Mouse (Mus musculus) heart, embryonic 12.5 days (tissue): ENCODE results near the gene Pemt. TPM values are rescaled to one million over a fixed set of nuclear protein-coding genes. Genes with fewer than 3 reads are reported as not detected.

Source experiments
- ATAC-seq: fragments of 200-750 bp; cut with Nextera tagmentation; 2 replicates; pipeline ENCODE4 v1.8.0; 2017; ENCODE audit warnings: moderate TSS enrichment, moderate library complexity; ENCODE audit not compliant: insufficient number of reproducible peaks, low FRiP score
- H3K27ac ChIP-seq: fragments of 300-500 bp; sonication (generic); 2 replicates; pipeline ENCODE4 v1.5.1; 2016; ENCODE audit warnings: mild to moderate bottlenecking, moderate library complexity; ENCODE audit not compliant: poor library complexity, severe bottlenecking
- H3K27me3 ChIP-seq: fragments of 300-500 bp; sonication (generic); replicated peaks from 2 replicates; pipeline ENCODE4 v1.6.1; 2016; ENCODE audit warnings: mild to moderate bottlenecking, moderate library complexity
- H3K36me3 ChIP-seq: fragments of 300-500 bp; sonication (generic); 2 replicates; pipeline ENCODE4 v1.6.1; 2016; ENCODE audit warnings: mild to moderate bottlenecking, moderate library complexity
- H3K4me1 ChIP-seq: fragments of 300-500 bp; sonication (generic); replicated peaks from 2 replicates; pipeline ENCODE4 v1.6.1; 2016; ENCODE audit warnings: mild to moderate bottlenecking
- H3K4me2 ChIP-seq: fragments of 300-500 bp; sonication (generic); 2 replicates; pipeline ENCODE4 v1.6.1; 2016; ENCODE audit warnings: mild to moderate bottlenecking, moderate library complexity
- H3K4me3 ChIP-seq: fragments of 300-500 bp; sonication (generic); 2 replicates; pipeline ENCODE4 v1.5.1; 2016; ENCODE audit warnings: mild to moderate bottlenecking
- H3K9ac ChIP-seq: fragments of 300-500 bp; sonication (generic); 2 replicates; pipeline ENCODE4 v1.6.1; 2016; ENCODE audit warnings: mild to moderate bottlenecking, moderate library complexity
- H3K9me3 ChIP-seq: fragments of 300-500 bp; sonication (generic); replicated peaks from 2 replicates; pipeline ENCODE4 v1.6.1; 2016; ENCODE audit warnings: mild to moderate bottlenecking, moderate library complexity
- WGBS: fragments of 180-500 bp; shearing (Covaris S2); methylation state at CpG from one replicate; pipeline ENCODE4 v1.1.7; 2016; 5-methylcytosine and 5-hydroxymethylcytosine counted together
- polyA plus RNA-seq: library from polyadenylated mRNA; unstranded; fragments of >200 nt; fragmentation: Nextera tagmentation; extraction: Ambion mirVana; gene quantifications from 2 replicates; pipeline ENCODE4 v1.2.1, GENCODE M21; 2016

The Pemt gene
- 11.7 and 12.6 TPM in 2 replicates for polyA plus RNA-seq

- peak; percentile 98 for ATAC-seq
- under 1% methylated on average over 44 of the region's 44 CpGs for WGBS
- no peaks in the 10 kb centered on the region for H3K9me3 ChIP-seq
- peak within 1 kb of the TSS; percentile 77 for H3K27ac ChIP-seq
- no peaks in the 10 kb centered on the region for H3K36me3 ChIP-seq
- peak within 1 kb of the TSS; percentile 74 for H3K4me2 ChIP-seq
- H3K9ac ChIP-seq, result peak within 1 kb of the TSS; percentile 31
- peaks cover 4% of the 10 kb centered on the region; the same call in 1 of the 2 replicates for H3K4me1 ChIP-seq
- no peaks in the 10 kb centered on the region for H3K27me3 ChIP-seq
- H3K4me3 ChIP-seq, result peak within 1 kb of the TSS; percentile 53
These were observed at the start of gene Pemt for GRCm38 (mm10) chr11:60046058-60046735. Pemt (minus strand) TSS chr11:60046489.

DNA sequence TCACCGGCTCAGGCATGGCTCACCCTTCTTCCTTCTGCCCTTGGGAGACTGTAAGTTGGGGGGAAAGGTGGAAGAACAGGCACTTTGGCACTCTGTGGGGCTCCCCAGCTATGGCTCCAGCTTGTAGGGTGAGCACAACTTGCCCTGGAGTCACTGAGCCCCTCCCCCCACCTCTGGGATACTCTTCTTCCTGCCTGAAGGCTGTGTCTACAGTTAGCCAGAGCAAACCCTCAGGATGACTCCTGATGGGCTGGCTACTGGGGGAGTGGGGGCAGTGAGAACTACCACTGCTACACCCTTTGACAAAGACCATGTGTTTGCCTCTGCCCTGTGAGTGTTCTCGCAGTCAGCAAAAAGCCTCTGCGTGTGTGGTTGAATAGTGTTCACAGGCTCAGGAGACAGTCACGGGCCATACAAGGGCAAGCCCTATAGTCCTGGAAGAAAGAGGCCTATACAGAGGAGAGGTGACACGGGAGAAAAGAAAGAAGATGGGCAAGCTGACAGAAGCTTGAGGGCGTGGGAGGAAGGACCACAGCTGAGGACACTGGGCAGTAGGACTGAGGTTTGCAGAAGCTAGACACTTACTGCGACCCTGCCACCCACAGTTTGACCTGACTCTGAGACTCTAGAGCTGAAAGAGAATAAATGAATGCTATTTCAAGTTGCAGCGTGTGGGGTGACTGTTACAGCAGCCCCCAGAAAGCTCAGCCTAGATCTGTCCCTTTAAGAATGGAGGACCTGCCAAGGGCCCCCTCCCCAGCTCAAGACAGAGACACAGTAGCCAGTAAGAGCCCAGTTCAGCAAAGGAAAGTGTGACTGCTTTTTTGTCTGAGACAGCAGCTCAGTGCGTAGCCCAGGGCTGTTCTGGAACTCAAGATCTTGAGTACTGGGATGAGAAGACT, 48.9 kb upstream of the Pemt start:
- H3K9me3 ChIP-seq, result no peaks in the 10 kb centered on the region
- 50% methylated on average over 9 of the region's 9 CpGs for WGBS
- H3K4me3 ChIP-seq, result no peak overlapping the region
- H3K4me1 ChIP-seq, result peaks cover 68% of the 10 kb centered on the region
- no peaks in the 10 kb centered on the region for H3K27me3 ChIP-seq
- 0 out of 2 replicates have a peak, but pooled peaks have one; percentile 14 for ATAC-seq
- H3K27ac ChIP-seq, result no peak overlapping the region
- peak overlapping the region; percentile 31; the same call in 1 of the 2 replicates for H3K9ac ChIP-seq
- no peaks in the 10 kb centered on the region for H3K36me3 ChIP-seq
- H3K4me2 ChIP-seq, result no peak overlapping the region

- Histone ChIP-seq H3K4me1 (peaks cover 58% of the 10 kb centered on the region), H3K4me3 (no peak overlapping the region), H3K27me3 (no peaks in the 10 kb centered on the region), H3K27ac (no peak overlapping the region), H3K4me2 (no peak overlapping the region), H3K9ac (0 out of 2 replicates have a peak overlapping the region, but pooled peaks have one; percentile 13), H3K9me3 (no peaks in the 10 kb centered on the region), H3K36me3 (no peaks in the 10 kb centered on the region)
- ATAC-seq, result no peak
- WGBS, result 37% methylated on average over 7 of the region's 7 CpGs
These were observed 47.8 kb upstream of the Pemt start for GRCm38 (mm10) chr11:60093984-60094587.

GRCm38 (mm10) chr11:60093227-60093626, 46.9 kb upstream of the Pemt start:
- Histone ChIP-seq H3K27ac (no peak overlapping the region), H3K9me3 (no peaks in the 10 kb centered on the region), H3K27me3 (no peaks in the 10 kb centered on the region), H3K4me3 (no peak overlapping the region), H3K9ac (0 out of 2 replicates have a peak overlapping the region, but pooled peaks have one; percentile 10), H3K36me3 (no peaks in the 10 kb centered on the region), H3K4me1 (peaks cover 58% of the 10 kb centered on the region), H3K4me2 (no peak overlapping the region)
- ATAC-seq, result no peak

DNA sequence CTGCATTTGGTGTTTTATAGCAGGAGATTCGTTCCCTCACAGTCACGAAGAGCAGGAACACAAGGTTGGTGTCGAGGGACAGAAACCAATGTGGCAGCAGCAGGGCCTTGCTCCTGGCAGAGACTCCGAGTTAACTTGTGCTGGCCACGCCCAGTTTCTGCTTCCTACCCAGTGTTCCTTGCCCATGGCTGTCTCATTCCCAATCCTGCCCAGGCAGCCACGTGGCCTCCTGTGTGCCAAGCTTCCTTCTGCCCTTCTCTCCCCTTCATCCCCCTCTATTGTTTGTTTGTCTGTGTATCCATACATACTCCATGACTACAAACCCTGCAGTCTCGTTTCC, 45.1 kb upstream of the Pemt start:
- H3K4me1 ChIP-seq, result peaks cover 54% of the 10 kb centered on the region
- H3K4me3 ChIP-seq, result no peak overlapping the region
- 71% methylated on average over 7 of the region's 7 CpGs for WGBS
- no peaks in the 10 kb centered on the region for H3K27me3 ChIP-seq
- no peaks in the 10 kb centered on the region for H3K36me3 ChIP-seq
- ATAC-seq, result no peak
- no peak overlapping the region for H3K4me2 ChIP-seq
- H3K27ac ChIP-seq, result no peak overlapping the region
- no peaks in the 10 kb centered on the region for H3K9me3 ChIP-seq
- no peak overlapping the region for H3K9ac ChIP-seq

DNA sequence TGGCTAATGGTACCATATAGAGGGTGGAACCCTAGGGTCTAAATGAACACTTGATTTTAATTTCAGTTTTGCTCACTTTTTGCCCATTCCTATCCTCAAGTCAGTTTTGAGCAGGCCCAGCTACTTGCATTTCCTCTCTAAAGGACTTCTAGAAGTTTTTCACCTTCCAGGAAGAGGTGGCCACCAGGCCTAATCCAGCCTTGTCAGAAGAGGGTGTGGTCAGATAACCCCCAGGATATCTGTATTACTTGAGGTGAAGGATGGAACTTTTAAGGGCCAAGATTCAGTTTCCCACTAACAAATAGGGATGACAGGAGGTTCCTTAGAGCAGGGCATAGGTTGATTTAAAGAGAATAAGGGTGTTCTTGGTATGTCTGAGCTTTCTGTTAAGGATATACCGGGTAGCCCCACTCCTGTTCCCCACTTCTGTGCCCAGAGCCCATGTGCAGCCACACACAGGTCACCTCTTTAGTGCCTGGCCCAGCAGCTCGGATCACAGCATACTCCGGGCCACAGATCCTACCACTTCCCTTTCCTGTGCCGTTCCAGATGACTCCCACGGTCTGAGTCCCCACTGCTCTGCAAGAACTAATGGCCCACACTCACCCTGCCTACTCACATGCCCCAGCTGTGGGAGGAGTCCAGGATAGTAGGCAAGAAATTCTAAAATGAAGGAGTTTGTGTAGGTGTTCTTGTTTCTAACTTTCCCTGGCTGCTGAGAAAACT, 44.6 kb upstream of the Pemt start:
- Histone ChIP-seq H3K4me1 (peaks cover 51% of the 10 kb centered on the region), H3K4me3 (no peak overlapping the region), H3K4me2 (no peak overlapping the region), H3K27me3 (no peaks in the 10 kb centered on the region), H3K36me3 (no peaks in the 10 kb centered on the region), H3K9me3 (no peaks in the 10 kb centered on the region), H3K9ac (no peak overlapping the region), H3K27ac (no peak overlapping the region)
- no peak for ATAC-seq
- WGBS, result 45% methylated on average over 5 of the region's 5 CpGs

DNA sequence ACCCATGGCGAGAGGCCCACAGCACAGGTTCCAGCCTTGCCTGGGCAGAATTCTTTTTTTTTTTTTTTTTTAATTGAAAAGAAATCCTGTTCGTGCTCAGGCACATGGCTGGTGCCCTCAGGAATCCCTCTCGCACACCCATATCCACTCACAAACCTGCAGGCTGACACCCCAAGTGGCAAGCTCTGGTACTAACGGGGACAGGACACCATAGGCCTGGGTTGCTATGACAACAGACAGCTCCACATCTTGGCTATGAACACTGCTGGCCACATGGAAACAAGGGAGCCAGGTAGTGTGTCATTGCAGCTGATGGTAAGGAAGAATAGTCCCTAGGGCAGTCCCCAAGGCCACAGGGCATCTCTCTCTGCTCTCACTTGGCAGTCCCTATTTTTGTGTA, 42.7 kb upstream of the Pemt start:
- no peaks in the 10 kb centered on the region for H3K9me3 ChIP-seq
- no peak for ATAC-seq
- H3K4me2 ChIP-seq, result no peak overlapping the region
- WGBS, result 48% methylated on average over 4 of the region's 4 CpGs
- H3K27ac ChIP-seq, result no peak overlapping the region
- H3K4me3 ChIP-seq, result no peak overlapping the region
- peaks cover 32% of the 10 kb centered on the region for H3K4me1 ChIP-seq
- H3K9ac ChIP-seq, result no peak overlapping the region
- no peaks in the 10 kb centered on the region for H3K27me3 ChIP-seq
- H3K36me3 ChIP-seq, result no peaks in the 10 kb centered on the region

GRCm38 (mm10) chr11:60086676-60087075, 40.4 kb upstream of the Pemt start:
- Histone ChIP-seq H3K4me3 (no peak overlapping the region), H3K9ac (no peak overlapping the region), H3K9me3 (no peaks in the 10 kb centered on the region), H3K27ac (no peak overlapping the region), H3K4me1 (peaks cover 11% of the 10 kb centered on the region), H3K4me2 (no peak overlapping the region), H3K27me3 (no peaks in the 10 kb centered on the region), H3K36me3 (no peaks in the 10 kb centered on the region)
- ATAC-seq, result no peak
- 74% methylated on average over 1 of the region's 1 CpGs for WGBS

DNA sequence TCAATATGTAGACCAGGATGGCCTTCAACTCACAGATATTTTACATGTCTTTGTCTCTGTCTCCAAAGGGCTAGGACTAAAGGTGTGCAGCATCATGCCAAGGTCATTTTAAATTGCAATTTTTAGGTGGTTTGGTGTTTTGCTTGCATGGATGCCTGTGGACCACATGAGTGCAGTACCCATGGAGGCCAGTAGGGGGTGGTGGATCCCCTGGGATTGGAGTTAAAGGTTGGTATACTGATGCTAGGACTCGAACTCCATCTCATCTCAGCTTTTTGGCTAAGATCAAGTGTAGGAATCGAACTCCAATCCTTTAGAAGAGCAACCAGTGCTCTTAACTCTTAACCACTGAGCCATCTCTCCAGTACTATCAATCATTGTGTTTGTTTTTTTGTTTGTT, 38.3 kb upstream of the Pemt start:
- H3K36me3 ChIP-seq, result no peaks in the 10 kb centered on the region
- H3K9me3 ChIP-seq, result no peaks in the 10 kb centered on the region
- WGBS, result 30% methylated on average over 2 of the region's 2 CpGs
- no peak overlapping the region for H3K4me3 ChIP-seq
- H3K27ac ChIP-seq, result no peak overlapping the region
- no peaks in the 10 kb centered on the region for H3K27me3 ChIP-seq
- no peak overlapping the region for H3K4me2 ChIP-seq
- no peaks in the 10 kb centered on the region for H3K4me1 ChIP-seq
- no peak for ATAC-seq
- H3K9ac ChIP-seq, result no peak overlapping the region

- Histone ChIP-seq H3K9me3 (no peaks in the 10 kb centered on the region), H3K9ac (no peak overlapping the region), H3K27ac (no peak overlapping the region), H3K4me3 (no peak overlapping the region), H3K4me1 (0 out of 2 replicates have a peak, but pooled peaks cover 7% of the 10 kb centered on the region), H3K36me3 (no peaks in the 10 kb centered on the region), H3K4me2 (no peak overlapping the region), H3K27me3 (no peaks in the 10 kb centered on the region)
- no peak for ATAC-seq
- WGBS, result 13% methylated on average over 4 of the region's 4 CpGs
These were observed 30.5 kb upstream of the Pemt start for GRCm38 (mm10) chr11:60076790-60077189.
